Mouse (Mus musculus): Measurements from ENCODE around the gene Znrf3. TPM values are rescaled to one million over a fixed set of nuclear protein-coding genes. Genes with fewer than 3 reads are reported as not detected.
A peak's percentile ranks its signal among the peaks of the same experiment; 100 is the strongest.

The Znrf3 gene
- total RNA-seq, 2 experiments from 2014 or later, result 17.6 to 21.0 TPM

DNA sequence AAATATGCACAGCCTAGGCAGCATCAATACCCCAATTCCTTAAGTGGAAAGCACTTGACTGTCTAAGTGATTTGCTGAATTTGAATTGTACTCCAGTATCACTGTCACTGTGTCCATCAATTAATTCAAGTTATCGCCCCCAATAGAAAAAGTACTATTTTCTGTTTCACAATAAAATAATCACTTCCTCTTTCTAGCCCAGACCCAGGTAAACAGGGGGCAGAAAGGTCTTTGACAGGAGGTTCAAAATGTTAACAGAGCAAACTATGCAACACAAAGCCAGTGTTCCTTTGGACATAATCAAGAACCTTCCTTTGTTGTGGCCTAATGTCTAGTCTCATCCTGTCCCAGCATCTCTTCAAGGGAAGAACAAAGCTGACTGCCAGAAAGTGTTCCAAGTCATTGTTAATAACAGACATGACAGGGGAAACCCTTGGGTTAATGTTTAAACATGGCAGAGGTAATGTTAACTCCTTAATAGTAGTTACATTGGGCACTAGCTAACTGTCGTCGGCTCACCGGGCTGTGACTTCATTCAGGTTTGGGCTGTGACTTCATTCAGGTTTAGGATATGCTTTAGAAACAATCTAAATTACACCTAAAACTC is 42.4 kb downstream of the Znrf3 start:
- no peak for DNase-seq
- intact Hi-C loops (cut with DNase I), result no loop called here

- DNase-seq, result no peak
- intact Hi-C loops (cut with DNase I), result no loop called here
Observed at GRCm38 (mm10) chr11:5398301-5399053, 46.2 kb downstream of the Znrf3 start.

- peak; percentile 13 for DNase-seq
- intact Hi-C loops (cut with DNase I), result no loop called here
Observed at GRCm38 (mm10) chr11:5390969-5391831, 53.4 kb downstream of the Znrf3 start.

DNA sequence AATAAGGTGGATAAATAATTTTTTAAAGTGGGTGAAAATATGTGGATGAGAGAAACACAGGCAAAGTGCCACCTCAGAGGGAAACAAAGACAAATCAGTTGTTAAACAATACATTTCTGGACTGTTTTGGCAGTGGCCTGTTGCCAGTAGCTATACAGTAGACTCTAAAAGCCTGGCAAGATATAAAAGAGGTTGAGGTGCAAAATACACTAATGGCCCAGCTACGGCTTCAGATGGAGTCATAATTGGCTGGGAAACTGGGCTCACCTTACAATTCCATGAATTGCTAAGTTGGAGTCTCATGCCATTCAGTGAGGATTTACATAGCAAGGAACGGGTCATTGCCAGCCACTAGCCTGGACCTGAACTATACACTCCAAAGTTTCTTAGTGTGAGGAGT is 62.0 kb downstream of the Znrf3 start:
- intact Hi-C loops (cut with DNase I), result no loop called here

GRCm38 (mm10) chr11:5381226-5381625 is 63.4 kb downstream of the Znrf3 start:
- no peak for DNase-seq
- intact Hi-C loops (cut with DNase I), result no loop called here

More for the DNA sequence above, 62.0 kb downstream of the Znrf3 start:
- no peak for DNase-seq

DNA sequence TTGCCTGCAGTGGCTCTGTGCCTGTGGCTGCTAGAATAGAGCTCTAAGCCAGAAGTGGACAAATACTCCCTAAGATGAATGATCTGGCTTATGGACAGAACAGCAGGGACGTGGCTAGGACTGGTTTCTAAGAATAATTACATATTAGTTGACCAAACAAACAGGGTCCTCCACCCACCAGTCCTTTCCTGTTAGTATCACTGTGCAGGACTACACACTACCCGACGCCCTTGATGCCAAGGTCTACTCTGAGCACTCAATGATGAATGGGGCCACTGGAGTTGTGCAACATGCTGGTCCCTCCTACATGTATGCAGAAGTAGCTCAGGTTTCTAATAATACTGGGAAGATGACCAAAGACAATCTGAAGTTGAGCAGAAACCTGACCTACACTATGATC is 64.4 kb downstream of the Znrf3 start:
- DNase-seq, result no peak
- intact Hi-C loops (cut with DNase I), result no loop called here

DNA sequence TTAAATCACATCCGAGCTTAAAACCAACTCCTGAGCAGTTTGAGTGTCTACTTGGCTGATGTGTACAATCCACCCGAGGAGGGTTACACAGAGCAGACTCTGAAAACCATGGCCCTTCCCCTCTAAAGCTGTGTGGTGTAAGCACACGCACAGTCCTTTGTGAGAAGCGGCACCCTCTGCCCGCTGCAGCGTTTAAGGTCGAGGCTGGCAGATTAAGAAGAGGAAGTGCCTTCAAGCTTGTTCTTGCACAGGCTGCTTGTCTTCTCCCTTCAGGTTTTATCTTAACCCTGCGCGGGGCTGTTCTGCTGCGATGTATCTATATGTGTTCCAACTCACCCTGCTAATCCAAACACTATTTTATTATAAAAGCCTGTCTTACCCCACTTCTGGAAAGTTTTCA is 75.5 kb downstream of the Znrf3 start:
- intact Hi-C loops (cut with DNase I), result no loop called here
- DNase-seq, result no peak

DNA sequence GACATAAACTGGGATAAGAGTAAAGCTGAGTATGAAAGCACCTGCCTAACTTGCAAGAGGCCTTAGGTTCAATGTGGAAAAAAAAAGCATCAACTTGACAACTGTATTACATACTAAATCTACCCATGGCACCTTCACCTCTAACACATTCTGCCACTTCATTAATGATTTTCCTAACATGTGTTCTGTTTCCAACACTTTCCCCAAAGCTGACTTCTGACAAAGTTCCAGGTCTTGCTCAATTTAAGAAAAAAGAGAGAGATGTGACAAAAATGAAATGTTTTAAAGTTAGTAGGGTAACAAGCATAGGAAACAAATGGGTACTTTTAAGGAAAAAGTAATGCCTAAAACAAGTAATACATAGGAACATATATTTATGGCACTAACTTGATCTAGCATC is 76.2 kb downstream of the Znrf3 start:
- intact Hi-C loops (cut with DNase I), result no loop called here
- DNase-seq, result no peak

DNA sequence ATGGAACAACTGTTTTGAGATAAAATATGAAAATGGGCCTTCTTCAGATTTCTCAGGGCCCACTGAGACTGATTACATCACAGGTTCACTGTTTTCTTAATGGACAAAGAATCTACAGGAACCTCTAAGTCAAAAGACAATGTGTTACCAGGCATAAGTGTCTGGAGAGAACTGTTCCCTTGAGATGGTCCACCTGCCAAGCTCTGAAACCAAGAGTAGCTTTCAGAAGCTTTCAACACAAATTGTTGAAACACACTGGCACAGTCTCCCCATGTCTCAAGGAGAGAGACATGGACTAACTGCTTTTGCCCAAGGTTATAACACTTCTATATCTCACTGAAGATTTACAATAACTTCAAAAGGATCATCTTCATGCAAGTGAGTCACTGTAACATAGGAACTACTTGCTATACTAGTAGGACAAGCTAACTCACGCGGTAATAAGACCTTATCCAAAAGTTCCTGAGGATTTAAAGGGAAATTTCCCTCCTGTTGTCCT is 89.3 kb downstream of the Znrf3 start:
- no peak for DNase-seq
- intact Hi-C loops (cut with DNase I), result no loop called here

- DNase-seq, result no peak
- intact Hi-C loops (cut with DNase I), result no loop called here
Observed at GRCm38 (mm10) chr11:5354753-5355152, 89.9 kb downstream of the Znrf3 start.

DNA sequence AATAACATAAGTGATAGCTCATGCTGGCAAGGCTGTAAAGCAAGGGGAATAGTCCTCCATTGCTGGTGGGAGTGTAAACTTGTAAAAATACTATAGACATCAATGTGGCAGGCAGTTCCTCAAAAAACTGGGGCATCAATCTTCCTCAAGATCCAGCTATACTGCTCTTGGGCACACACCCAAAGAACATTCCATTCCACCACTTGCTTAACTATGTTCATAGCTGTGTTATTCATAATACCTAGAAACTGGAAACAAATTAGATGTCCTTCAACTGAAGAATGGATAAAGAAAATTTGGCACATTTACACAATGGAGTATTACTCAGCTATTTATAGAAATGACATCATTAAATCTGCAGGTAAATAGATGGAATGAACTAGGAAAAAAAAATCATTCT is 91.6 kb downstream of the Znrf3 start:
- no peak for DNase-seq
- intact Hi-C loops (cut with DNase I), result no loop called here

DNA sequence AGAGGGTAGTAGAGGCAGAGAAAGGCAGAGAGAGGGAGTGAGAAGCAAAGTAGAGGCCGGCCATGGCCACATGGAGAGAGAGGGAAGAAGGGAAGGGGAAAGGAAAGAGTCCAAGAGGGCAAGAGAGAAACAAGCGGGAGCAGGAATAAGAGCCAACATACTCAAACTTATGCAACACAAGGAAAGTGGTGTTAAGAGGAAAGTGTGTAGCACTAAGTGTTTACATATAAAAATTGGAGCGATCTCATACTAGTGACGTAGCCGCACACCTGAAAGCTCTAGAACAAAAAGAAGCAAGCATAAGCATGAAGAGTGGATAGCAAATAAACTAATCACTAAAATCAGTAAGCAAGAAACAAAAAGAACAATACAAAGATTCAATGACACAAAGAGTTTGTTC is 95.2 kb downstream of the Znrf3 start:
- intact Hi-C loops (cut with DNase I), result no loop called here
- DNase-seq, result no peak

DNA sequence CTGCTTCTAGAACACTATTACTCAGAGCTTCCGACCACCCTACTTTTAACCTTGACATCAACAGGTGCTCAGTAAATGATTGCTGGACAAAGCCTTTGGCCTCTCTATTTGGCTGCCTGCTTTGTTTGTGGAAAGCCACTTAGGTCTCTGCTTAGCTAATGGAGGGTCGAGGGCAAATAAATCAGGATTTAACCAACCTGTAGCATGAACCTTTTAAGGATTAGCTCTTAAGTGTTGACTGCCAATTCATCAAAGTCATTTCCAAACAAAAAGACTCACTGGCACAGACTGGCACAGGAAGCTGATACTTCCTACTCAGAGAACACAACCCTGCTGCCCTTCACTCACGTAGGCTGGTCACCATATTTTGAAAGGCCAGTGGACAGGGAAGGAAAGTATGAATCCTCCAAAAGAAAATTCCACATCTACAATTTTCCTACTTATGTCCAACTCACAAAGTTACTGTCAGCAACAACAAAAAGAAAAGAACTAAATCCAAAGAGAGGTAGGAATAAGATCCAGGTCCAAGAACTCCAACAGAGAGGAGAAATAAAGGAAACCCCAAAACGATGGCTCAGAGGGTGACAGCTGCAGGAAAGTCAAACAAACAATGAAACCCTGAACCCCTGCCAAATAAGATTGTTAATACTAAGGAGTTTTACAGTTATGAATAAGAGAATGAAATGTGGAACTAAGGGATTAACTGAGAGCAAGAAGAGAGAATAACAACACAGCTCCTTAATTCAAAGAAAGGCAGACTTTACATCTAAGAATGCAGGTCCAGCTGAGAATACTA is 97.6 kb downstream of the Znrf3 start:
- intact Hi-C loops (cut with DNase I), result no loop called here
- no peak for DNase-seq

GRCm38 (mm10) chr11:5343748-5344147 is 100.9 kb downstream of the Znrf3 start:
- intact Hi-C loops (cut with DNase I), result no loop called here

DNA sequence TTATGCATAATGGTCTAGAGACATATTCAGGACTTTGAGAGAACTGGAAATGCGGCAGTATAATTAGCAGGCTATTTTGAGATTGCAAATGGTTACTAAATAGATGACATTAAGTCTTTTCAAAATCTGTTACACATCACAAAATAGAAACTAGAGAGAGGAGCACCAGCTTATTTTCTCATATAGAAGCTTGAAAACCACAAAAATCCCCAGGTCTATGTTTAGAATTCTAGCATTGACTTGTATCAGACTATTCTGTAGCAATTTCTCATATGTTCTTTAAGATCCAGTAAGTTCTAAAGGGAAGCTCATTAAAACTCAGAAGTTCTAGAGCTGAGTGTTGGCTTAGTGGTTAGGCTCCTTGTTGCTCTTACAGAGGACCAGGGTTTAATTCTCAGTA is 104.9 kb downstream of the Znrf3 start:
- DNase-seq, result no peak
- intact Hi-C loops (cut with DNase I), result no loop called here

More at GRCm38 (mm10) chr11:5343748-5344147, 100.9 kb downstream of the Znrf3 start:
- DNase-seq, result no peak

GRCm38 (mm10) chr11:5336852-5337251 is 107.8 kb downstream of the Znrf3 start:
- intact Hi-C loops (cut with DNase I), result no loop called here
- no peak for DNase-seq

- DNase-seq, result no peak
- intact Hi-C loops (cut with DNase I), result no loop called here
Observed at GRCm38 (mm10) chr11:5336269-5336668, 108.4 kb downstream of the Znrf3 start.

DNA sequence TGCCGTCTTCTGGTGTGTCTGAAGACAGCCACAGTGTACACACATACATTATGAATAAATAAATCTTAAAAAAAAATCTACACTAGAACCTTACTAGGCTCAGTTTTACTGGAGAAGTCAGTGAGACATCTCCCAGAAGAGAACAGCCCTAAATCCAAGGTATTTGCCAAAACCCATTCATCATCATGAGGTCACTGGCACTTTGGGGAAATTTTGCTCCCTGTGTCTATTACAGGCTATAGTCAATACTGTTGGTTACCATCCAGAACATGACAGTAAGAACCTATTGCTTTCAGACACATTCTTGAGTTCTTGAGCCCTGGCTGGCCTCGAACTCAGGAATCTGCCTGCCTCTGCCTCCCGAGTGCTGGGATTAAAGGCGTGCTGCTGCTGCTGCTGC is 113.8 kb downstream of the Znrf3 start:
- no peak for DNase-seq
- intact Hi-C loops (cut with DNase I), result no loop called here

- DNase-seq, result no peak
- intact Hi-C loops (cut with DNase I), result no loop called here
Observed at GRCm38 (mm10) chr11:5327693-5328092, 117.0 kb downstream of the Znrf3 start.

DNA sequence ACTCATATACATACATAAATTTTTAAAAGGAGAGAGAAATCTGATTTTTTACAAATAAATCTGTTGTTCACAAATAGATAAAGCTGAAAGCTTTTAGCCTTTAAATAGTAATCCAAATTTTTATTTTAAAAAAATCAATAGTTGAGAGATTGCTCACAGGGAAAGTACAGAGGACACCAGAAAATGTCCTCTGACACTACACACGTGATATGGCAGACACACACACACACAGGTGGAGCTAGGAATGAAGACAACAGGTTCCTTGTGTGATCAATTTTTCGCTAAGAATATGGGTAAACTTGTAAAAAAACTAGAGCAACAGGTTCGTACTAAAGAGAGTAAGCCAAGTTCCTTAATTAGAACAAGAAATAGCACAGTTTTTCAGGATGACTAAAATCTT is 118.4 kb downstream of the Znrf3 start:
- intact Hi-C loops (cut with DNase I), result no loop called here
- no peak for DNase-seq

GRCm38 (mm10) chr11:5325217-5325616 is 119.4 kb downstream of the Znrf3 start:
- no peak for DNase-seq

More at GRCm38 (mm10) chr11:5325217-5325616, 119.4 kb downstream of the Znrf3 start:
- intact Hi-C loops (cut with DNase I), result no loop called here
